Mouse (Mus musculus) thymus, postnatal 25 days (tissue): ENCODE measurements around the gene Bves.
A peak's percentile ranks its signal among the peaks of the same experiment; 100 is the strongest.

Experiments
- DNase-seq: peaks from one replicate; pipeline ENCODE4 v3.0.0; 2022

Gene Bves

GRCm38 (mm10) chr10:45356091-45356490, 20.5 kb downstream of the Bves start:
- no peak for DNase-seq

- no peak for DNase-seq
Measured at GRCm38 (mm10) chr10:45363396-45363795, 27.8 kb downstream of the Bves start.

- no peak for DNase-seq
Measured at GRCm38 (mm10) chr10:45366987-45367705, 31.6 kb downstream of the Bves start.

GRCm38 (mm10) chr10:45369639-45370038, 34.1 kb downstream of the Bves start:
- DNase-seq, result no peak

GRCm38 (mm10) chr10:45370545-45370944, 35.0 kb downstream of the Bves start:
- DNase-seq, result no peak

- DNase-seq, result peak; percentile 50
Measured at GRCm38 (mm10) chr10:45372994-45373692, 37.6 kb downstream of the Bves start.

- DNase-seq, result no peak
Measured at GRCm38 (mm10) chr10:45378269-45378668, 42.7 kb downstream of the Bves start.

- DNase-seq, result no peak
Measured at GRCm38 (mm10) chr10:45381937-45382636, 46.5 kb downstream of the Bves start.

GRCm38 (mm10) chr10:45382637-45382958, 47.0 kb downstream of the Bves start:
- no peak for DNase-seq

GRCm38 (mm10) chr10:45398211-45398610, 62.6 kb downstream of the Bves start:
- DNase-seq, result no peak

GRCm38 (mm10) chr10:45399702-45400243, 64.2 kb downstream of the Bves start:
- no peak for DNase-seq

GRCm38 (mm10) chr10:45410624-45411341, 75.2 kb downstream of the Bves start:
- DNase-seq, result no peak

- DNase-seq, result no peak
Measured at GRCm38 (mm10) chr10:45411741-45412140, 76.2 kb downstream of the Bves start.

- no peak for DNase-seq
Measured at GRCm38 (mm10) chr10:45412144-45412543, 76.6 kb downstream of the Bves start.
